Mouse (Mus musculus): ENCODE data around the gene Tspan32.

The Tspan32 gene

GRCm38 (mm10) chr7:143004727-143005343 lies at the start of gene Tspan32:
Gene Tspan32 (plus strand): TSS chr7:143005046.
- DNase-seq: no peak

- no peak for DNase-seq
These were observed 48.8 kb upstream of the Tspan32 start for GRCm38 (mm10) chr7:142956018-142956417.

GRCm38 (mm10) chr7:142958817-142959216 lies 46.0 kb upstream of the Tspan32 start:
- DNase-seq: no peak

GRCm38 (mm10) chr7:142959752-142960151 lies 45.1 kb upstream of the Tspan32 start:
- DNase-seq: no peak

GRCm38 (mm10) chr7:142967414-142967883 lies 37.4 kb upstream of the Tspan32 start:
- DNase-seq: no peak

- no peak for DNase-seq
These were observed 36.7 kb upstream of the Tspan32 start for GRCm38 (mm10) chr7:142967884-142968808.

- DNase-seq: no peak
These were observed 35.9 kb upstream of the Tspan32 start, which contains the start of gene Ascl2 for GRCm38 (mm10) chr7:142968809-142969511. Gene Ascl2 (minus strand): TSS chr7:142969264.

GRCm38 (mm10) chr7:142981908-142982307 lies 22.9 kb upstream of the Tspan32 start:
- DNase-seq: no peak

GRCm38 (mm10) chr7:142985146-142985545 lies 19.7 kb upstream of the Tspan32 start:
- DNase-seq: no peak

- no peak for DNase-seq
These were observed 17.1 kb upstream of the Tspan32 start for GRCm38 (mm10) chr7:142987718-142988117.

- DNase-seq: no peak
These were observed 9.8 kb upstream of the Tspan32 start for GRCm38 (mm10) chr7:142995004-142995403.

GRCm38 (mm10) chr7:142995630-142996338 lies 9.1 kb upstream of the Tspan32 start:
- DNase-seq: no peak

GRCm38 (mm10) chr7:142996998-142997397 lies 7.8 kb upstream of the Tspan32 start:
- DNase-seq: no peak

GRCm38 (mm10) chr7:142997403-142998150 lies 7.3 kb upstream of the Tspan32 start:
- DNase-seq: no peak

GRCm38 (mm10) chr7:143002679-143003078 lies 2.2 kb upstream of the Tspan32 start:
- no peak for DNase-seq

GRCm38 (mm10) chr7:143005344-143006096 lies 674 bp downstream of the Tspan32 start:
- DNase-seq: no peak

GRCm38 (mm10) chr7:143006097-143006755 lies 1.4 kb downstream of the Tspan32 start:
- DNase-seq: no peak

- no peak for DNase-seq
These were observed 2.1 kb downstream of the Tspan32 start for GRCm38 (mm10) chr7:143006756-143007598.

- peak; percentile 88 for DNase-seq
These were observed 2.9 kb downstream of the Tspan32 start for GRCm38 (mm10) chr7:143007599-143008369.

Measured in cerebellum, adult 9-10 months (tissue).